Mouse (Mus musculus): ENCODE measurements around the gene Srsf12.

The Srsf12 gene

GRCm38 (mm10) chr4:33248915-33249314, 40.1 kb downstream of the Srsf12 start:
- DNase-seq (ENCODE audit: extremely low read depth, low read depth): peak; percentile 33

GRCm38 (mm10) chr4:33249716-33250230, 41.0 kb downstream of the Srsf12 start:
- DNase-seq (ENCODE audit: extremely low read depth, low read depth): no peak

- no peak for DNase-seq (ENCODE audit: extremely low read depth, low read depth)
Measured at GRCm38 (mm10) chr4:33250867-33251266, 42.1 kb downstream of the Srsf12 start.

GRCm38 (mm10) chr4:33254706-33255105, 45.9 kb downstream of the Srsf12 start:
- DNase-seq (ENCODE audit: extremely low read depth, low read depth): no peak

- no peak for DNase-seq (ENCODE audit: extremely low read depth, low read depth)
Measured at GRCm38 (mm10) chr4:33257263-33257964, 48.6 kb downstream of the Srsf12 start.

GRCm38 (mm10) chr4:33260311-33260710, 51.5 kb downstream of the Srsf12 start:
- no peak for DNase-seq (ENCODE audit: extremely low read depth, low read depth)

- no peak for DNase-seq (ENCODE audit: extremely low read depth, low read depth)
Measured at GRCm38 (mm10) chr4:33261311-33261753, 52.5 kb downstream of the Srsf12 start.

GRCm38 (mm10) chr4:33262897-33263296, 54.1 kb downstream of the Srsf12 start:
- DNase-seq (ENCODE audit: extremely low read depth, low read depth): no peak

GRCm38 (mm10) chr4:33264979-33265726, 56.4 kb downstream of the Srsf12 start:
- DNase-seq (ENCODE audit: extremely low read depth, low read depth): no peak

- DNase-seq (ENCODE audit: extremely low read depth, low read depth): no peak
Measured at GRCm38 (mm10) chr4:33270386-33271314, 61.9 kb downstream of the Srsf12 start.

GRCm38 (mm10) chr4:33273437-33273836, 64.6 kb downstream of the Srsf12 start:
- no peak for DNase-seq (ENCODE audit: extremely low read depth, low read depth)

GRCm38 (mm10) chr4:33281891-33282685, 73.3 kb downstream of the Srsf12 start:
- DNase-seq (ENCODE audit: extremely low read depth, low read depth): no peak

All from MEL-GATA-1-ER (cell line).